Mouse (Mus musculus) urinary bladder, postnatal 4 days (tissue): ENCODE results near the gene Clec4a2.
"Not testable (repeated sequence)": the region's sequence is repeated elsewhere in the genome, so short reads cannot be mapped to it uniquely, and the experiment has no call there.

Experiments used
- DNase-seq, 2 experiments: peaks; one replicate each; pipeline ENCODE4 v3.0.0; 2021 to 2022; ENCODE audit warnings: low spot score in 2 of 2

Clec4a2 gene

DNA sequence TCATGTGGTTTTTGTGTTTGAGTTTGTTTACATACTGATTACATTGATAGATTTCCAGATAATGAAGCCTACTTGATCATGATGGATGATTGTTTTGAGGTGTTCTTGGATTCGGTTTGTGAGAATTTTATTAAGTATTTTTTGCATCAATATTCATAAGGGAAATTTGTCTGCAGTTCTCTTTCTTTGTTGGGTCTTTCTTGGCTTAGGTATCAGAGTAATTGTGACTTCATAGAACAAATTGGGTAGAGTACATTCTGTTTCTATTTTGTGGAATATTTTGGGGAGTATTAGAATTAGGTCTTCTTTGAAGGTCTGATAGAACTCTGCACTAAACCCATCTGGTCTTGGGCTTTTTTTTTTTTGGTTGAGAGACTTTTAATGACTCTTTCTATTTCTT lies at the start of gene Clec4a2:
Gene Clec4a2, plus strand, starts transcription at position 301 of the 400 bp plus-strand sequence.
- DNase-seq, result not testable (repeated sequence)

DNA sequence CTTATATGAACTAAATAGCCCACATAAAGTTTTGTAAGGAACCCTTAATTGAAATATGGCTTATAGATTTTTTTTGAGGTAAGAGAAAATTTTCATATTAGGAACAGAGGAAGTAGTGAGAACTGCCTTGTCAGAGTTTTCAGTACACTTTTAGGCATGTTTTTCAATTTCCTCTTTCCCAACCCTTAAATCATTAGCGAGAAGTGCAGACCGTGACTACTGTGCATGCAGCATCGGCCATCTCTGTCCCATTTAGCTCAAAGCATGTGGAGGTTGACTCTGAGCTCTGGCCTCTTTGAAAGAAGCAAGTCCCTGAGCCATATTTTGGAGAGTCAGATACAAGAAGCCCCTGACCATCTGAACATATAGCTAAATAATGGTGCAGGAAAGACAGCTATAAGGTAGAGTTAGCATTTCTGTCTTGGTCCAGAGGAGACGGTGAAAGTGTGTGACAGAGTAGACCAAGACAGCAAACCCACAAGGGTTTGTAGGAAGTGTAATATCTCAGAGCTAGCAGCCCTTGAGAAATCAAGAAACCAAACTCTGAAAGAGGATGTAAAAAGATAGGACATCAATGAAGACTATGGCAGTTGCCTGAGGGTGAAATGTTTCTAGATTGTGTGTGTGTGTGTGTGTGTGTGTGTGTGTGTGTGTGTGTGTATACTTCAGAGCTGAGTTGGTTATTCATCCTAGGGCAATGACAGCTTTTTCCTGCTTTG lies 10.9 kb upstream of the Clec4a2 start:
- no peak for DNase-seq

DNA sequence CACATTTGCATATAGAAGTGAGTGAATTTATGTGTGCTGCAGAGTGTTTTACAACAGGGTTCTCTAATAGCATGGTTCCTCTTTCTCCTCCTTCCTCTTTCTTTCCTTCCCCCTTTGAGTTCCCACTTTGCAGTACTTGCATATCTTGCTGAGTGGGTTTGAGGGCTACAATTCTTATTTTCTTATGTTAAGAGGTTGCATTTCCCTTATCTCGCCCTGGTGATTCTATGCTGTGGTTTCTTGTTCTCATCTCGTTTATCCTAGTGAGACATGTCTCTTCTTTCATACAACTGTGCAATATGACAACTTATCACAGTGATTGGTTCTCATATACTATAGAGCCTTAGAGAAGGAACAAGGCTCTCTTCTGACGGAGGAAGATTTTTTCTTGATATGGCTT lies 17.0 kb downstream of the Clec4a2 start:
- no peak for DNase-seq

DNA sequence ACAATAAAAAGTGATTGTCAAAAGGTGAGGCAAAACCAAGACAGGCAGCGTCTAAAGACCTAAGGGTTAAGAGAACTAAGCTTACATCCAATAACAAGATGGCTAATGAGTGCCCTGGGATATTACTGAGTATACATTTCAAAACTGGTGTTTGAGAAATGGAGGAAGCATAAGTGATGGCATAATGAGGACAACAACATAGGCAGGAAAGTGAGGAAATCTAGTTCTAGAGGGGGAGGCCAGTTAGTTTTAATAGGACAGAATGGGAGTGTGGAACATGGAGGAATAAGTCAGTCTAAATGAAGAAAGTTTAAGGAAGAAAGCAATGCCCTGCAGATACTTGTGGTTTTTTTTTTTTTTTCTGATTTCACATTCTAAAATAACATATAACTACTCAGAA lies 20.9 kb downstream of the Clec4a2 start:
- DNase-seq, result no peak

DNA sequence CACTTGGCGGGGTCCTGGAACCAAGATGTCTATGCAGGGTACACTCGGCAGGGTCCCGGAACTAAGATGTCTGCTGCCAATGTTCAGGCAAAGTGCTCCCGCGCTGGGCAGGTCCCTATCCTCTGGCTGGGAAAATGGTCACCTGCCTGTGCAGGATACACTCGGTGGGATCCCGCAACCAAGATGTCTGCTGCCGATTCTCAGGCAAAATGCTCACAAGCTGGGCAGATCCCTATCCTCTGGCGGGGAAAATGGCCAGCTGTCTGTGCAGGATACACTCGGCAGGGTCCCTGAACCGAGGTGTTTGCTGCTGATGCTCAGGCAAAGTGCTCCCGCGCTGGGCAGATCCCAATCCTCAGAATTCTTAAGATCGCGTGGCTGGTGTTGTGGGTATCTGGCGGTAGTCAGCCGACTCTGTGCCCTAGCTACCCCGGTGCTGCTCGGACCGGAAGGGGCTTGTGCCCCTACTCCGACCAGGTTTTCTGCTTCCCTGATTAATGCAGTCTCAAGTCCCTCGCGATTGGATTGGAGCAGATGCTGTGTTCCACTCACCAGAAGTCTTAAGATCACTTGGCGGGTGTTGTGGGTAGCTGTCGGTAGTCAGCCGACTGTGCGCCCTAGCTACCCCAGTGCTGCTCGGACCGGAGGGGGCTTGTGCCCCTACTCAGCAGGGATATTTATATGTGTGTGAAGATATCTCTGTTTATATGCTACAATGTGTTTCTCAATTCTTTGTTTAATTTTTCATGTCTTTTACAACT lies 31.7 kb downstream of the Clec4a2 start:
- DNase-seq, result not testable (repeated sequence)

DNA sequence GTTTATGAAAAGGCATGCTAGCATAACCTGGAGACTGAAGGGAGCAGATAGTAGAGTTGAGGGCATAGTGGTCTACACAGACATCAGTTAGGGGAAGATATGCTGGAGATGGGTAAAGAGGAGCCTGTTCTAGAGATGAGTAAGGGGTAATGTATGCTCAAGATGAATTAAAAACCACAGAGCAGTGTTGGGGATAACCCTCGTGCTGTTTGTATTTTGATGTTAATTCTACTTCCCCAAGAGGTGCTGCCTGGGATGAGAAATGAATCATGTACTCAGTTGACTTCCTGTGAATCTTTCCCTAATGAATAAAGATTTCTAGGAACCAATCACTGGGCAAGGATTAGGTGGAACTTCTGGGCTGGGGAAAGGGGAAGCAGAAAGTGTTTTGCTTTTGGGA lies 63.9 kb downstream of the Clec4a2 start:
- DNase-seq, result no peak

DNA sequence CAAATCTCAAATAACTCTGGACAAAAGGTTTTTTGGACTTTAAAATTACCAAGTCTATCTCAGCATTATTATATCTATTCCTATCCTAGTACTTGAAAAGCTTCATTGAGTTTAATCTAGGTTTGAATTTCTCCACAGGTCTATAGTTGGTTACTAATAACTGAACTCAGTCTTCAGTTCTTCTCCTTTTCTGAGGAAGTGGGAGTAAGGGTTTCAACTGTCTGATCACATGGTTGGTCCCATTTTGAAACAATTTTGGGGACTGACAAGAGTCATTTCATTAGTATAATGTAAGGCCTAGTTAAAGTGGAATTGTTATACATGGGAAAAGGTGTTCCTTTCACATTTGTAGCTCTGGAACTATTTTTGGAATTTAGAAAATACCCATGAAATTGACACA lies 64.8 kb downstream of the Clec4a2 start:
- no peak for DNase-seq

DNA sequence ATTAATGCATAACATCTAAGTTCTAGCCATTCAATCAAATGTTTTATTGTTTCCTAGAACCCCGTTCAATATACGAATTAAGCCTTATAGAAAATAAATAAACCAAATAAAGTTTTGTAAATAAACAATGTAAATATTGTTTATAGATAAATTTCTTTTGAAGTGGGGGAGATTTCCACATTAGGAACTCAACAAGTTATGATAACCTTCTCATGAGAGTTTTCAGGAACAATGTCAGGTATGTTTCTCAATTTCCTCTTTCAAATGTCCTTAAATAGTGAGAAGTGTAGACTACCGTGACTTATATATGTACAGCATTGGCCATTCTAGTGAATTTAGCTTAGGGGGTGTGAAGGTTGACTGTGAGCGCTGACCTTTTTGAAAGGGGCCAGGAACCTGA lies 66.4 kb downstream of the Clec4a2 start, which contains the start of gene Clec4b2:
Gene Clec4b2, plus strand, starts transcription at position 301 of the 400 bp plus-strand sequence.
- no peak for DNase-seq

DNA sequence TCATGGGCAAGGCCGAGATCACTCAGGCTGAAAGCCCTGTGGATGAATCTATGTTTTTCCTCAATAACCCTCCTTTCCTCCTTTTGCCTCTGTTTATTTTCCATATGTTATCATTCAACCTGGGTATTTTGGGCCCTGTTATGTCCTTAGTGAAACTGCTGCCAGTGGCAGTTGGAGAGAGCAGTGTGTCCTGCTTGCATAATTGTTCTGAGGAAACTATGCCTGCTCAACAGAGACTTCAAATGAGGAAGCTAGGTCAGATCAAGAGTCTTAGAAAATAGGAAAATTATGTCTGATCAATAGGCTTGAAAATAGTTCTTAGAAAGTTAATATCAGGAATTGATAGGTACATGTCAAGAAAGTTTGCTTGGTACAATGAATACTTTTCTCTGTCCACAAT lies 69.3 kb downstream of the Clec4a2 start:
- no peak for DNase-seq

DNA sequence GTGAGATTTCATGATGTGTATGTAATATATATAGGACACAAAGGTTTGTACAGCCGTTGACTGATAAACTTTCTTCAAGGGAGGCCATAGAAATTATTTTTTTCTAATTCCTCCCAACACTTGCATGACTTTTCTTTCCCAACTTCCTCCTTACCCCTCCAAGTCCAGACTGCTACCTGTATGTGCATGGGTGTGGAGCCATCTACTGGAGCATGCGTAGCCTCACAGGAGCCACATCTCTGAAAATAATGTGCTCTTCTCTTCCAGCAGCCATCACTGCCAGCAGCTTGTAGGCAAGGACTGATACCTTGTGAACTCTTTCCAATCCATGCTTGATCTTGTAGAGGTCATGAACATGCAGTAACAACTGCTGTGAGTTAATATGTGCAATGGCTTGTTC lies 78.6 kb downstream of the Clec4a2 start:
- DNase-seq, result not testable (repeated sequence)
